Mouse (Mus musculus) kidney, embryonic 15.5 days (tissue): ENCODE measurements around the gene Stk38. TPM values are rescaled to one million over a fixed set of nuclear protein-coding genes. Genes with fewer than 3 reads are reported as not detected.
"Not testable (repeated sequence)": the region's sequence is repeated elsewhere in the genome, so short reads cannot be mapped to it uniquely, and the experiment has no call there.

ENCODE experiments used
- ATAC-seq: fragments of 200-750 bp; cut with Nextera tagmentation; replicated peaks from 2 replicates; pipeline ENCODE4 v1.8.0; 2017; ENCODE audit warnings: moderate TSS enrichment; ENCODE audit not compliant: low FRiP score
- H3K27ac ChIP-seq: fragments of 300-500 bp; sonication (generic); 2 replicates; pipeline ENCODE4 v1.5.1; 2015; ENCODE audit warnings: mild to moderate bottlenecking, inconsistent platforms
- H3K27me3 ChIP-seq: fragments of 300-500 bp; sonication (generic); 2 replicates; pipeline ENCODE4 v1.6.1; 2015; ENCODE audit warnings: inconsistent platforms
- H3K36me3 ChIP-seq: fragments of 300-500 bp; sonication (generic); 2 replicates; pipeline ENCODE4 v1.6.1; 2015; ENCODE audit warnings: inconsistent platforms
- H3K4me1 ChIP-seq: fragments of 300-500 bp; sonication (generic); 2 replicates; pipeline ENCODE4 v1.6.1; 2015; ENCODE audit warnings: inconsistent platforms
- H3K4me2 ChIP-seq: fragments of 300-500 bp; sonication (generic); 2 replicates; pipeline ENCODE4 v1.6.1; 2015; ENCODE audit warnings: moderate library complexity, mild to moderate bottlenecking, inconsistent platforms
- H3K4me3 ChIP-seq: fragments of 300-500 bp; sonication (generic); replicated peaks from 2 replicates; pipeline ENCODE4 v1.5.1; 2015; ENCODE audit warnings: mild to moderate bottlenecking, inconsistent platforms
- H3K9ac ChIP-seq: fragments of 300-500 bp; sonication (generic); 2 replicates; pipeline ENCODE4 v1.6.1; 2015; ENCODE audit warnings: mild to moderate bottlenecking, inconsistent platforms
- H3K9me3 ChIP-seq: fragments of 300-500 bp; sonication (generic); replicated peaks from 2 replicates; pipeline ENCODE4 v1.6.1; 2016; ENCODE audit warnings: inconsistent platforms
- WGBS: fragments of 180-500 bp; shearing (Covaris S2); methylation state at CpG from one replicate; pipeline ENCODE4 v1.1.7; 2015; ENCODE audit warnings: mixed read lengths; 5-methylcytosine and 5-hydroxymethylcytosine counted together
- polyA plus RNA-seq: library from polyadenylated mRNA; unstranded; fragments of >200 nt; fragmentation: Nextera tagmentation; extraction: Ambion mirVana; gene quantifications from 2 replicates; pipeline ENCODE4 v1.2.1, GENCODE M21; 2015

Stk38 gene
- polyA plus RNA-seq, 1 experiment from 2014 or later: 105 TPM

DNA sequence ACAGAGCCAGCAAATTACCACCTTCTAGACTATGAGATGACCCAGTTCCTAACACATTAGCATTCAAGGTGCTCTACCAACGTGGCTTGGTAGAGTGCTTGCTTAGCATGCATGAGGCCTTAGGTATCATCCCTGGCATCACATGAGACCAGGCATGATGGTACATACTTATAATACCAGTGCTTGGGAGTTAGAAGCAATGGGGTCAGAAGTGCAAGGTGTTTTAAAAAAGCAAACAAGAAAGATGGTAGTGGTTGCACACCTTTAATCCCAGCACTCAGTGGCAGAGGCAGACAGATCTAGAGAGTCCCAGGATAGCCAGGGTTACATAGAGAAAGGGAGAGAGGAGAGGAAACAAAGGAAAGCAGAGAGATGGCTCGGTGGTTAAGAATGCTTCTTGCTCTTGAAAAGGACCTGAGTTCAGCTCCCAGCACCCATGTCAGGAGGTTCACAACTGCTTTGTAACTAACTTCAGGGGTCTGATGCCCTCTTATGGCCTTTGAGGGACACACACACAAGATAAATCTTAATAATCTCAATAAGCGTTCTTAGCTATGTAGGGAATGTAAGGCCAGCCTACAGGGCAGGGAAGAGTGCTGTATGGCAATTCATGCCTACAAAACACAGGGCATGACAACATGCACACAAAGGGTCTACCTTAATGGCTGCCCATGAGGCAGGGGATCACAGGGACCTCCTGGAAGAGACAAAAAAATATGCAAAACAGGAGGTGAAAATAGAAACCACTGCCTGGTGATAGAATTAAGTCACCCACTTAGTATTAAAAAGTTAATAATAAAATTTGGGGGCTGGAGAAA, 40.1 kb upstream of the Stk38 start:
- no peak overlapping the region for H3K4me3 ChIP-seq
- H3K27ac ChIP-seq: peak overlapping the region; percentile 42
- H3K9ac ChIP-seq: no peak overlapping the region
- H3K9me3 ChIP-seq: no peaks in the 10 kb centered on the region
- H3K36me3 ChIP-seq: peaks cover 53% of the 10 kb centered on the region
- H3K27me3 ChIP-seq: no peaks in the 10 kb centered on the region
- H3K4me1 ChIP-seq: peaks cover 38% of the 10 kb centered on the region
- WGBS: 61% methylated on average over 3 of the region's 3 CpGs
- no peak for ATAC-seq
- H3K4me2 ChIP-seq: no peak overlapping the region

DNA sequence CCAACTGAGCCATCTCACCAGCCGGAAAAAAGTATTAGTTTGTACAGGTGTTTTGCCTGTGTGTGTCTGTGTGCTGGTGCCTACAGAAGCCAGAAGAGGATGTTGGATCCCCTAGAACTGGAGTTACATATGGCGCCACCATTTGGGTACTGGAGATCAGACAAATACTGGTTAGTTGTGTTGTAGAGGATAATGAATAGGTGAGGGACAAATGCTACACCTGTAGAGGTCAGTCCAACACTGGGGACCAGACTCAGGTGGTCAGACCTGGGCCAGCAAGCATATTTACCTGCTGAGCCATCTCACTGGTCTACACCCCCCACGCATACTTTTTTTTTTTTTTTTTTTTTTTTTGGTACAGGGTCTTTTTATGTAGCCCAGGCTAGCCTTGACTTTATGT, 39.1 kb upstream of the Stk38 start:
- Histone ChIP-seq H3K4me1 (peaks cover 36% of the 10 kb centered on the region), H3K36me3 (peaks cover 64% of the 10 kb centered on the region), H3K9me3 (no peaks in the 10 kb centered on the region), H3K4me2 (no peak overlapping the region), H3K27me3 (no peaks in the 10 kb centered on the region), H3K27ac (peak overlapping the region; percentile 42), H3K4me3 (no peak overlapping the region), H3K9ac (no peak overlapping the region)
- ATAC-seq: no peak
- 92% methylated on average over 3 of the region's 3 CpGs for WGBS

DNA sequence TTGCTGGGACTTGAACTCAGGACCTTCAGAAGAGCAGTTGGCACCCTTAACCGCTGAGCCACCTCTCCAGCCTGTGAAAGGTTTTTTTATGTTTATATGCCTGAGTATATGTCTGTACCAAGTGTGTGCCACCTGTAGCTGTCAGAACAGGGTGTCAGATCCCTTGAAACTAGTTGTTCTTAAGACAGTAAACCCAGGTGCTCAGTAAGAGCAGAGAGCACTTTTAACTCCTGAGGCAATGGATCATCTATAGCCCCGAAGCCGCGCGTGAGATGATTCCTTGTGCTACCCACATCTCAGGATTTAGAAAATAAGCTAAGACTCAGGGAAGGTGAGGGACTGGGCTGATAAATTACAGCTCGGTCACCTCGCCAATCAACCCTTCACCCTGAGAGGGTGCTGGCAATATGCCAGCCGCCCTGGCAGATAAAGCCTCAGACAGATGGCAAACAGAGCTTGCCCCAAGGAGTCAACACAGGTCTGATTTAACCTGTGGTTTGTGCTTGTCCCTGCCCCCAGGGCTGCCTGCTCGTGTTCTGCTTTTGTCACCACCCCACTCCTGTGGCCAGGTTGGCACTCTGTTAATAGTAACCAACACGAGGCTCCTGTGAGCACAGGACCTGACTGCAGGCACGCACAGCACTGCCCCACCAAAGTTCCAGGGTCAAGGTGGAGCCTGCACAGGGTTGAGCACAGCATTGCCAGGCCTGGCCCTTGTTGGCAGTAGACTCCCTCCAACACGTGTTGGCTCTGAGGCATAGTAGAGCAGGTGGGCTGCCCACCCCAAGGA, 38.1 kb upstream of the Stk38 start:
- peak; percentile 52 for ATAC-seq
- H3K36me3 ChIP-seq: peaks cover 70% of the 10 kb centered on the region

DNA sequence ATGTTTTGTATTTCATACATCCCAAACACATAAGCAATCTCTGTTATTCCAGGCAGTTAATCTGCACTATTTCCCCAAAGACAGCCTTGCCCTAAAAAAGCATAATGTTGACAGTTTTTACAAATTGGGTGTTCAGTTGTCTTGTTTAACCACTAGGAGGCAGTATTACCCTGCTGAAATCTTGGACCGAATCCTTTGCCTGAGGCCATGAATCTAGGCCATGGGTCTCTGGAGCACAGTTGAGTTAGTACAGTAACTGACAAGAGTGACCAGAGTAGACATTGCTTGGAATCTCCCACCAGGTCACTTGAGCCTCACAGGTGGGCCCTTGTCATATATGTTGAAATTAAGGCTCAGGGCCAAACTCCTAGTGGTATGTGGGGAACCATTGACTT, 37.1 kb upstream of the Stk38 start:
- Histone ChIP-seq H3K4me1 (peaks cover 21% of the 10 kb centered on the region), H3K27me3 (no peaks in the 10 kb centered on the region), H3K27ac (peak overlapping the region; percentile 55), H3K9ac (no peak overlapping the region), H3K4me2 (no peak overlapping the region), H3K9me3 (no peaks in the 10 kb centered on the region), H3K36me3 (peaks cover 80% of the 10 kb centered on the region), H3K4me3 (no peak overlapping the region)
- 86% methylated on average over 1 of the region's 1 CpGs for WGBS
- no peak for ATAC-seq

More for the DNA sequence above, 38.1 kb upstream of the Stk38 start:
- Histone ChIP-seq H3K4me3 (no peak overlapping the region), H3K27ac (peak overlapping the region; percentile 55), H3K27me3 (no peaks in the 10 kb centered on the region), H3K9ac (no peak overlapping the region), H3K4me2 (no peak overlapping the region), H3K4me1 (peaks cover 31% of the 10 kb centered on the region), H3K9me3 (no peaks in the 10 kb centered on the region)
- WGBS: 70% methylated on average over 12 of the region's 12 CpGs

DNA sequence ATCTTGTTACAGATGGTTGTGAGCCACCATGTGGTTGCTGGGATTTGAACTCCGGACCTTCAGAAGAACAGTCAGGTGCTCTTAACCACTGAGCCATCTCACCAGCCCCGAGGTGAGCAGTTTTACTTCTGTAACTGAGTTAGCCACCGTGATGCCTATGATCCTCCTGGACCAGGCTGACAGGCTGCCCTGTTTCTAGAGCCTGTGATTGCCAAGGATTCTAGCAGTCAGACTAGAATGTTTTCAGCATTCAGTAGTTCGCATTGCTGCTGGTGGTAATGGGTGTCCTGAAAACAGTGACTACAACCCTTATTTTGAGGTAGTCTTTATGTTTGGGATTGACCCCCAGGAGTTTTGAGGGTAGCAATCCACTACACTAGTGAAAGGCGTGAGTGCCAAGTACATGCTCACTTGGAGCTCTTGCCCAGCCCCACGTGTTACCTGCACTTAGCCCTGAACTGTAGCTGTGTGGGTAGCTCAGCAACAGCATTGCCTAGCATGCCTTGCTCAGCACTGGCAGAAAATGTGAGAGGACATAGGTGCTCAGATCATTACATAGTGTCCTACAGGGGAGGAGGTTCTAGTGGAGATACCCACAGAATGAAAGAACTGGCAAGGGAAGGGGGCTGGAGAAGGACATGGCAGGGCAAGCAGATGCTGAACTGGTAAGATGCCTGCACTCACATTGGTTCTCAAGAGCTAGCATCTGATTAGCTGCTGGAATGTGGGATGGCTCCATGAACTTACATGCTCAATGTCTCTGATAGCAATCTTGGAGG, 36.5 kb upstream of the Stk38 start:
- Histone ChIP-seq H3K9ac (no peak overlapping the region), H3K27me3 (no peaks in the 10 kb centered on the region)
- 83% methylated on average over 6 of the region's 6 CpGs for WGBS

DNA sequence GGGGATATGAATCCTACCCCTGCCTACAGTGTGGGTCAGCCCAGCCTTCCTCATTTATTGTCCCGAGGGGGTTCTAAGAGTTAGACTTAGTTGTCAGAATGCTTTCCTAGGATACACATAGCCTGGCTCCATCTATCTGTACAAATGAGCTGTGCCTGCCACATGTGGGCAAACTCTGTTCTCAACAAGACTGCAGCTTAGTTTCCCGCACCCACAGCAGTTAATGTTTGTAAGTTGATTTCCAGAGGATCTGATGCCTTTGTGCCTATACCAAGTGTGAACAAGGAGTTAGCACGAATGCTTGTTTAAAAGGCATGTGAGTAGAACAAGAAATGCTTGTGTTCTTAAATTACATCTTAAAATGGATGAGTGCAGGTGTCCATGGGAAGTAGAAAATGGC, 35.8 kb upstream of the Stk38 start:
- H3K9me3 ChIP-seq: no peaks in the 10 kb centered on the region
- H3K27ac ChIP-seq: no peak overlapping the region
- H3K4me3 ChIP-seq: no peak overlapping the region
- no peak overlapping the region for H3K9ac ChIP-seq
- peaks cover 93% of the 10 kb centered on the region for H3K36me3 ChIP-seq
- 83% methylated on average over 3 of the region's 3 CpGs for WGBS
- no peak overlapping the region for H3K4me2 ChIP-seq
- H3K27me3 ChIP-seq: no peaks in the 10 kb centered on the region
- H3K4me1 ChIP-seq: peaks cover 19% of the 10 kb centered on the region
- no peak for ATAC-seq

More for the DNA sequence above, 36.5 kb upstream of the Stk38 start:
- Histone ChIP-seq H3K9me3 (no peaks in the 10 kb centered on the region), H3K4me2 (no peak overlapping the region), H3K36me3 (peaks cover 86% of the 10 kb centered on the region), H3K4me1 (peaks cover 21% of the 10 kb centered on the region; the same call in 1 of the 2 replicates), H3K27ac (no peak overlapping the region; the same call in 1 of the 2 replicates), H3K4me3 (no peak overlapping the region)
- no peak for ATAC-seq

DNA sequence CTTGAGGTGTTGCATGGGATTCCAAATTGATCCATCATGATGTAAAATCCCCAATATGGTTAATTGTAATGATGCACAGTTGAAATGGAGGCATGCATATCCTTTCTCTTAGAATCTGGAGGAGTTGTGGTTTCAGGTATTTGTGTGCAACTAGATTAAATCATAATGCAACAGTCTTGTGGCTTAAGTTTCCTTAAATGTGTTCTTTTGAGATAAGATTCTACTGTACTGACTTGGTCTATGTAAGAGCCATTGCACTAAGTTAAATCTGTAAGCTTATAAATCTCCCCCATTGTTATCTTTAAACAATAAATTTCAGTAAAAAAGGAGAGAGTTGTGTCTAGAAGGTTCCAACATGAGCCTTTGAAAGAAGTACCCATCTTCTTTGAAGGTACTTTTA, 34.8 kb upstream of the Stk38 start:
- no peak overlapping the region for H3K4me3 ChIP-seq
- H3K9me3 ChIP-seq: no peaks in the 10 kb centered on the region
- H3K27me3 ChIP-seq: no peaks in the 10 kb centered on the region
- no peak overlapping the region for H3K4me2 ChIP-seq
- peaks cover 26% of the 10 kb centered on the region for H3K4me1 ChIP-seq
- no peak overlapping the region for H3K27ac ChIP-seq
- H3K9ac ChIP-seq: no peak overlapping the region
- ATAC-seq: no peak
- H3K36me3 ChIP-seq: peaks cover 97% of the 10 kb centered on the region

DNA sequence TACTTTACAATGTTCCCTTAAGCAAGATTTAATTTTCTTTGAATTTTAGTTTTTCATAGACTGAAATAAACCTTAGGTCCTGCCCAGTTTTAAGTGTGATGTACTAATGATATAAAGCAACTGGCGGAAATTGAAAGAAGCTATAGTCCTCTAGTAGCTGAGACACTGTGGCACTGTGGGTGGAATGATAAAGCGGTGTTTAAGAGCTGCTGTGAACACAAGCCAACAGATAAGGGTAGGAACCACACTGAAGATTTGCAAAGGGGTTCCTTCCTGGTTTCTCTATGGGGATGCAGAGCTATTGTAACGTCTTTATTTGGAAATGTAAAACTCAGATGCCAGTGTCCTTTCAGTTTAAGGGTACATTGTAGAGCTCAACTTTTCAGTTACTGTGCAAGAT, 33.8 kb upstream of the Stk38 start:
- WGBS: 87% methylated on average over 3 of the region's 3 CpGs
- not testable (repeated sequence) for H3K4me3 ChIP-seq, H3K9ac ChIP-seq, H3K4me2 ChIP-seq, H3K27me3 ChIP-seq, H3K27ac ChIP-seq, ATAC-seq, H3K9me3 ChIP-seq
- H3K36me3 ChIP-seq: peaks cover 97% of the 10 kb centered on the region
- H3K4me1 ChIP-seq: peaks cover 36% of the 10 kb centered on the region

DNA sequence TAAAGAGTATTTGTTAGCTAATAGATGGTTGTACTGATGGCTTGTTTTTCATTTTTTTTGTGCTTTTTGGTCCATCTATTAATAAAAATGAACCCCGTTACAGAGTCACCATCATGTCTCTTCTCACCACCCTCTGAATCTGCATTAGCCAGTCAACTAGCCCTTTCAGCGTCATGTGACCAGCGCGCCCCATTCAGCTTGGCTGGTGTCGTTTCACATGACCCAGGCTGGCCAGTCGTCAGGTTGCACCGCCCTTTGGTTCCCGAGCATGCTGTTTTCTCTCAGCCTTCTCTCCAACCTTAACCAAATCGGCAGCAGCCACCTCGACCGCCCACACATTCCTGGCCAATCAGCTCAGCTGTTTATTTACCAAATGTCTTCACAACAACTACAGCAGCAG, 31.6 kb upstream of the Stk38 start:
- Histone ChIP-seq H3K27ac (no peak overlapping the region), H3K27me3 (no peaks in the 10 kb centered on the region), H3K4me2 (no peak overlapping the region), H3K9ac (no peak overlapping the region), H3K36me3 (peaks cover 83% of the 10 kb centered on the region), H3K4me1 (peaks cover 37% of the 10 kb centered on the region), H3K4me3 (no peak overlapping the region), H3K9me3 (no peaks in the 10 kb centered on the region)
- 66% methylated on average over 11 of the region's 11 CpGs for WGBS
- ATAC-seq: no peak

DNA sequence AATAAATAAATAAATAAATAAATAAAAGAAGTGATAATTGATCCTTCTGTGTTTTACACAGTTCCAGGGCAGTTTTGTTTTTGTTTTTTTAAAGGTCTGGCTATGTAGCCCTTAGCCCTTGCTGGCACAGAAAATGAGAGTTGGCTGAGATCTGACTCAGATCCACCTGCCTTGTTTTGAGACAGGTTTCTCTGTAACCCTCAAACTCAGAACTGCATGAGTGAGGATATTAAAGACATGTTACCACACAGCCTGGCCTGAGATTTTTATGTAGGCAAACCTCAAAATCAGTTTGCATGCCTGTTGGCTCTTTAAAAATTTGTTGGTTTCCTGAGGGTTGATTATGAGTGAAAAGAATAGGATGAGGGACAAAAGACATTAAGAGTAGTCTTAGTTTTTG, 27.7 kb upstream of the Stk38 start:
- Histone ChIP-seq H3K4me2 (peak overlapping the region; percentile 82), H3K4me1 (peaks cover 45% of the 10 kb centered on the region), H3K9me3 (no peaks in the 10 kb centered on the region), H3K36me3 (peaks cover 48% of the 10 kb centered on the region), H3K27ac (no peak overlapping the region), H3K9ac (0 out of 2 replicates have a peak overlapping the region, but pooled peaks have one; percentile 75), H3K4me3 (peak overlapping the region; percentile 62), H3K27me3 (no peaks in the 10 kb centered on the region)
- no peak for ATAC-seq

DNA sequence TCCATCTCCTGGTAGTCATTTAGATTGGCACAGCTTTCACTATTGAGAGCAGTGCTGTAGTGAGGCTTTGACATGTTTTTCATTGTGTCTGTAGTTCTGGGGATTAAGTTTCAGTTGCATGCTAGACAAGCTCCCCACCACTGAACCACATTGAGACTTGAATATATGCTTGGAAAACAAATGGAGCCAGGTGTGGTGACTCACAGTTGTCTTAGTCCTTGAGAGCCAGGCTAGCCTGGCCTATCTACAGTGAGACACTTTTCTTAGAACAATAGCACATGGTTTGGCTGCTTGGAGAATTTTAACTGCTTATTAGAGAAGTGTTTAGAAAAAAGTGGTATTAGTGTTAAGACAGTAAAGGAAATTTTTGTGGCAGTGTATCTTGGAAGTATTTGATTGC, 26.5 kb upstream of the Stk38 start:
- no peaks in the 10 kb centered on the region for H3K27me3 ChIP-seq

More for the DNA sequence above, 26.5 kb upstream of the Stk38 start:
- Histone ChIP-seq H3K27ac (peak overlapping the region; percentile 98; the same call in 1 of the 2 replicates), H3K4me2 (peak overlapping the region; percentile 82), H3K9ac (peak overlapping the region; percentile 75), H3K36me3 (peaks cover 35% of the 10 kb centered on the region), H3K4me1 (peaks cover 40% of the 10 kb centered on the region), H3K9me3 (no peaks in the 10 kb centered on the region), H3K4me3 (peak overlapping the region; percentile 62)
- ATAC-seq: no peak
